Mouse (Mus musculus) intestine, embryonic 15.5 days (tissue): ENCODE results near the gene Aqp2. TPM values are rescaled to one million over a fixed set of nuclear protein-coding genes. Genes with fewer than 3 reads are reported as not detected.

ENCODE experiments used
- polyA plus RNA-seq: library from polyadenylated mRNA; unstranded; fragments of >200 nt; fragmentation: Nextera tagmentation; extraction: Ambion mirVana; gene quantifications from 2 replicates; pipeline ENCODE4 v1.2.1, GENCODE M21; 2015

Aqp2 gene
- polyA plus RNA-seq, 1 experiment from 2014 or later: not detected

Other genes with a start within 250 kb of the Aqp2 start
- 16.3 and 17.3 TPM in 2 replicates for gene Fmnl3, start 208.6 kb upstream of the Aqp2 start, polyA plus RNA-seq
- gene Tmbim6, start 186.2 kb upstream of the Aqp2 start, polyA plus RNA-seq: 530 and 607 TPM in 2 replicates
- 4.7 and 5.9 TPM in 2 replicates for gene Nckap5l, start 121.3 kb upstream of the Aqp2 start, polyA plus RNA-seq
- gene Bcdin3d, start 104.3 kb upstream of the Aqp2 start, polyA plus RNA-seq: 13.2 and 15.6 TPM in 2 replicates
- 0.60 and 0.61 TPM in 2 replicates for gene Faim2, start 50.9 kb upstream of the Aqp2 start, polyA plus RNA-seq
- 0.65 and 1.1 TPM in 2 replicates for gene Aqp5, start 11.7 kb downstream of the Aqp2 start, polyA plus RNA-seq
- gene Aqp6, start 22.3 kb downstream of the Aqp2 start, polyA plus RNA-seq: not detected in 2 replicates
- gene Racgap1, start 72.6 kb downstream of the Aqp2 start, polyA plus RNA-seq: 108 and 120 TPM in 2 replicates
- 2.2 and 2.4 TPM in 2 replicates for gene Asic1, start 91.3 kb downstream of the Aqp2 start, polyA plus RNA-seq
- 23.5 and 34.0 TPM in 2 replicates for gene Smarcd1, start 123.1 kb downstream of the Aqp2 start, polyA plus RNA-seq
- gene Gm17349, start 126.4 kb downstream of the Aqp2 start, polyA plus RNA-seq: not detected in 2 replicates
- 11.6 and 15.5 TPM in 2 replicates for gene Gpd1, start 138.5 kb downstream of the Aqp2 start, polyA plus RNA-seq
- 187 and 218 TPM in 2 replicates for gene Cox14, start 146.6 kb downstream of the Aqp2 start, polyA plus RNA-seq
- 48.1 and 49.5 TPM in 2 replicates for gene Cers5, start 193.8 kb downstream of the Aqp2 start, polyA plus RNA-seq